Mouse (Mus musculus): ENCODE results near the gene 1700020D05Rik. TPM values are rescaled to one million over a fixed set of nuclear protein-coding genes. Genes with fewer than 3 reads are reported as not detected.
A peak's percentile ranks its signal among the peaks of the same experiment; 100 is the strongest.
"Not testable (repeated sequence)": the region's sequence is repeated elsewhere in the genome, so short reads cannot be mapped to it uniquely, and the experiment has no call there.

1700020D05Rik gene
- total RNA-seq, 2 experiments from 2014 or later: 1.5 to 2.1 TPM

DNA sequence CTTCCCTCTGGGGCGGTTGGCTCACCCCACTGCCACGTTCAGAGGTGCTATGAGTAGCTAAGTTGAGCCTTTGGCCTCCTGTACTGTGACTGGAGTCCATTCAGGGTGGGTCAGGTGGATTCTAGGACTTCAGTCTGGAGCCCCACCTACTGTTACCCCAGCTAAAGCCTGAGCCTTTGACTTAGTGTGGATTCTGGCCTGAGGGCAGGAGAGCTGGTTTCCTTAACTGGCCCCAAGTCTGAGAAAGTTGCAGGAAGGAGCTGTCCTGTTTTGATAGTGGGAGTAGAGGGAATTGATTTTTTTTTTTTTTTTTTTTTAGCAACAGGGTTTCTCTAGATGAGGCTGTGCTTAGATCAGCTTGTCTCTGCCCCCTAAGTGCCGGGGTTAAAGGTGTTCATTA lies 9.3 kb downstream of the 1700020D05Rik start:
- DNase-seq: no peak

DNA sequence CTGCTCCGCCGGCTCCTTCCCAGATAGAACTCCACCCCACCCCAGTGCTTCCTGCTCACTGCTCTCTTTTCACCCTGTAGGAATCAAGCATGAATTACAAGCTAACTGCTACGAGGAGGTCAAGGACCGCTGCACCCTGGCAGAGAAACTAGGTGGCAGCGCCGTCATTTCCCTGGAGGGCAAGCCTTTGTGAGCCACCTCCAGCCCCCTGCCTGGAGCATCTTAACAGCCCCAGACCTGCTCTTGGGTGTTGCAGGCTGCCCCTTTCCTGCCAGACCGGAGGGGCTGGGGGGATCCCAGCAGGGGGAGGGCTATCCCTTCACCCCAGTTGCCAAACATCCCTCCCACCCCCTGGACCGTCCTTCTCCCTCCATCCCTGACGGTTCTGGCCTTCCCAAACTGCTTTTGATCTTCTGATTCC lies 10.3 kb downstream of the 1700020D05Rik start:
- not testable (repeated sequence) for DNase-seq

- DNase-seq: no peak
Observed at GRCm38 (mm10) chr19:5492641-5493040, 10.9 kb downstream of the 1700020D05Rik start.

DNA sequence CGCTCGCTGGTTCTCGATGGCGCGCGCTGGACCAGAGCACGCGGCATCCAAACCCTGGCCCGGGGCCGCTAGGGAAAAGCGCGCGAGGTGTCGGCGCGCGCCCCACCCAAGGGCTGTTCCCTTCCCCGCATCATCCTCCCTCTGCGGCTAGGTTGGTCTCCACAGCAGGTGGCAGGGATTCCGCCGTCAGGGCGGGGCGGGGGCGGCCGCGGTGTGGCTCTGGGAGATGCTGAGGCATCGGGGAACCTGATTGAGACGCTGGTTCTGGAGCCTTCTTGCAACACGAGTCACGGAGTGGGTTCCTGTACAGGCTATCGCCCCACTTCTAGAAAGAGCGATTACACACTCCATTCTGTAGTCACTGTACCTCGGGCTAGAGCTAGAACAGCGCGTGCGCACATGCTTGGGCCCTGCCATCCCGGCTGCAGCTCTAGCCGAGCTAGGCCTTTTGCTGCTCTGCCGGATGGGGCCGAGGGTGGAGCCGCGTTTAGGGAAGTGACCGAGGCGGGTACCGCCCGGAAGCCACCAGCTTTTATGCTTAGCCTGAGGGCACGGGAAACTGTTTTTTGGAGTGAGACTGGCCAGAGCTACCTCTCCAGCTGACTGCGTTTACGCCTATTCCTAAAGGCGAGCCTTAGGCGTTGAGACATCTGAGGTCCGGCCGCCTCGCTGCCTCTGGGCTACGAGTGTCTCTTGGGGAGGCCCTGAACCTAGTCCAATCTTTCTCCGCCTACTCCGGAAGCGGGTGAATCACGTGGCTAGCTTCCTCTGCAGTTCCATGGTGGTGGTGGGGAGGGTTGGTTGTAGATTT lies 12.5 kb downstream of the 1700020D05Rik start:
- DNase-seq: peak; percentile 87

- peak; percentile 95 for DNase-seq
Observed at GRCm38 (mm10) chr19:5490313-5490897, 13.2 kb downstream of the 1700020D05Rik start, which contains the start of gene Cfl1. Cfl1 (plus strand) TSS chr19:5490455.

- not testable (repeated sequence) for DNase-seq
Observed at GRCm38 (mm10) chr19:5489721-5490120, 13.9 kb downstream of the 1700020D05Rik start.

DNA sequence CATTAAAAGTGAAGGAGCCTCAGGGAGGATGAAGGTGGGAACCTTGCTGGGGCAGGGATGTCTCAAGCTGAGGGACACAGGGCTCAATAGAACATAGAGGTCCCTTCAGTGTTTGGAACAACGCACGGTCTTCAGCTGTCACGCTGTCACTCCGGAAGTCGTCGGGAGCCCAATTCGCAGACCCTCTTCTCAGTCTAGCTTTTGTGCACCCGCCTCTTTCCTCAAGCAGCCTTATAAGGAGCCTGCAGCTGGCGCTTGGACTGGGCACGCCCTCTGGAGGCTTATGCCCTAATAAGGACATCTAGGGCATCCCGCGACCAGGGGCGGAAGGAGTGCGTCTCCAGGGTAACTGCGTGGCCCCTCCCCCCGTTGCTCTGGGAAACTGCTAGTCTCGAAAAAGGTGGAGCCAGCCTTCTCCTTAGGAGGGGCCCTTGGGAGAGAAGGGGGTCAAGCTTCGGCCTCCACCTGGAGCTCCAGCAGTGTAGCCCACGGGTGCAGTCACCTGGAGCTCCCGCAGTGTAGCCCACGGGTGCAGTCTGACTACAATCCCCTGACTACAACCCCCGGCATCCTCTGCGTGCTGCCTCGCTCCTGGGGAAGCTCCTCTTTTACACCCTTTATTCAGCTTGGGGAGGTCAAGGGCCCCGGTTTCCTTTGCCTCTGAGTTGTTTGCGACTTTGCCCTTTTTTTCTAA lies 14.6 kb downstream of the 1700020D05Rik start:
- DNase-seq: peak; percentile 98

DNA sequence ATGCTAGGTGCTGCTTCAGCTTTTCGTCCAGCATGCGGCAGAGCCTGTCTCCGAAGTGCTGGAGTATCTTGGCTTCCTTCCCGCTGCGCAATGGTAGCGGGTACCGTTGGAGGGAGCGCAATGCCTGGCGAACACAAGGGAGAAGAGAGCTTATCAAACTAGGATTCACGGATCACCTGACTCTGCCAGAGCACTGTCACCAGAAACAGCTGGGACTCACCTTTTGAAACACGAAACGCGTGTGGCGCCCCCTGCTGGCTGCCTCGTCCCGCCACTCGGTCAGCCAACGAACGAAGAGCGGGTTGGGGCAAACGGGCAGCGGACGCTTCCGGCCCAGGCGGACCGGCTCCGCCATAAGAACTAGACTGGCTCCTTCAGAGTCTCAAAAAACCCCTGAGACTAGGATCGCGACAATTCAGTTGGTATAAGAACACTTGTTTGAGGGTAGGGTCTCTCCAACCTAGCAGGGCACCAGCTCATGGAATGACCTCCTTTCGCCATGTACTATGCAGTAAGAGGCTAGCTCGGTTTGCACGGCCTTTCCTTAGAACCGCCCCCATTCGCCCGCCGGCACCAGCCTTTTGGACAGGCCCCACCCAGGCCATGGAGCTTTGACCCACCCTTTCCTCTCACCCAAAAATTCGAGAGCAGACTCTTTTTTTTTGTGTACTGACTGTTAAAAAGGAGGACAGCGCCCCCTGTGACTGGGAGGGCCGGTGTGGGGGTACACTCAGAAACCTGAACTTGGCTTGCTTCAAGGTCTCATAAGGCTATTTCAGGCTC lies 15.6 kb downstream of the 1700020D05Rik start, which contains the start of gene Mus81:
Gene Mus81 (minus strand): TSS at position 635 of the 783 bp plus-strand sequence.
- peak; percentile 98 for DNase-seq

DNA sequence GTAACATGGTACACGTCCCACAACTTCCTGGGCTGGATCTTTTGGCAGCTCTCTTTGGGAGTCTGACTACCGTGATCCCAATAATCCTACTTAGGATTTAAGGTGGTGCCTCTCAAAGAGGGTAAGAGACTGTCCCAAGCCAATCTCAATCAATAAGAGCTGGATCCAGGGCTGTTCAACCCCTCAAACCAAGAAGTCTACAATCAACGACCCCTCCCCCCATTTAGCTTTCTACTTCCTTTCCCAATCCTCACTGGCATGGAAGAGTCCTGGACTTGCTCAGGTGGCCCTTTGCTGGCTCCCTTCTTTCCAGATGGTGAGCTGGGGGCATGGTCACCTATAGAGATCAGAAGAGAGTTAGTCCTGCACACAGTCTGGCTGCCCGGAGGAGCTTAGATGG lies 16.8 kb downstream of the 1700020D05Rik start:
- no peak for DNase-seq

- no peak for DNase-seq
Observed at GRCm38 (mm10) chr19:5486286-5486685, 17.3 kb downstream of the 1700020D05Rik start.

DNA sequence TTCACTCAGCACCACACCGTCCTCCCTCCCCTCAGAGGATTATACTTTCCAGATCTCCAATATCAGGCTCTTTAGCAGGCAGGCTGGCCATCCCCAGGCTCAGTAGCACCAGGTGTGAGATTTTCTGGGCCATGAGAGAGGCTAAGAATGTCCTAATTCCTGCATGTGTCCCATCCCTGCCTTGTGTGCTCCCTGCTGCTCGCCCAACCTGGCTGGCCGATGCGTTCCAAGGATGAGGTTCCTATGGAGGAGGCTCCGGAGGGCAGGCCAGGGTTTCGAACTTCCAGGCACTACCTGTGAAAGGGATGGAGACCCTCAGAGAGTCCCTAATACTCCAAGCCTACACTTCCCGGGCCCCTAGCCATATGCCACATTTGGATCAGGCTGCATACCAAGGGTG lies 17.8 kb downstream of the 1700020D05Rik start:
- no peak for DNase-seq

- DNase-seq: no peak
Observed at GRCm38 (mm10) chr19:5485371-5485770, 18.2 kb downstream of the 1700020D05Rik start.

DNA sequence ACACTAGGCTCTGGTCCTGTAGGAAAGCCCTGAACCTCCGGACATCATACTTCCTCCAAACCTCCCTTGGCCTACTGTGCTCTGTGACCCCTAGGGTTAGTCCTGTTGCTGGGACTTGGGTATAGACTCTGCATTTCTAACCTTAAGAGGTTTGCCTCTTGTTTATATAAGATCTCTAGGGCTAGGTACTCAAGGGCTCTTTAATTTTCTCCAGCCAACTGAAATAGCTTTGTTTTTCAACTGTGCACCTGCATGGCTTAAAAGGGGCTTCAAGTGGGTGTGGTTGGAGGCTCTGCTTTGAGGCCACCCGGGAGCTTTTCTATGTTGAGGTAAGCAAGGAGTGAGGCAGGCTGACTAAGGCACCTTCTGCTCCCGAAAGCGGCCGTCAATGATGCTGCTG lies 19.1 kb downstream of the 1700020D05Rik start:
- DNase-seq: no peak

DNA sequence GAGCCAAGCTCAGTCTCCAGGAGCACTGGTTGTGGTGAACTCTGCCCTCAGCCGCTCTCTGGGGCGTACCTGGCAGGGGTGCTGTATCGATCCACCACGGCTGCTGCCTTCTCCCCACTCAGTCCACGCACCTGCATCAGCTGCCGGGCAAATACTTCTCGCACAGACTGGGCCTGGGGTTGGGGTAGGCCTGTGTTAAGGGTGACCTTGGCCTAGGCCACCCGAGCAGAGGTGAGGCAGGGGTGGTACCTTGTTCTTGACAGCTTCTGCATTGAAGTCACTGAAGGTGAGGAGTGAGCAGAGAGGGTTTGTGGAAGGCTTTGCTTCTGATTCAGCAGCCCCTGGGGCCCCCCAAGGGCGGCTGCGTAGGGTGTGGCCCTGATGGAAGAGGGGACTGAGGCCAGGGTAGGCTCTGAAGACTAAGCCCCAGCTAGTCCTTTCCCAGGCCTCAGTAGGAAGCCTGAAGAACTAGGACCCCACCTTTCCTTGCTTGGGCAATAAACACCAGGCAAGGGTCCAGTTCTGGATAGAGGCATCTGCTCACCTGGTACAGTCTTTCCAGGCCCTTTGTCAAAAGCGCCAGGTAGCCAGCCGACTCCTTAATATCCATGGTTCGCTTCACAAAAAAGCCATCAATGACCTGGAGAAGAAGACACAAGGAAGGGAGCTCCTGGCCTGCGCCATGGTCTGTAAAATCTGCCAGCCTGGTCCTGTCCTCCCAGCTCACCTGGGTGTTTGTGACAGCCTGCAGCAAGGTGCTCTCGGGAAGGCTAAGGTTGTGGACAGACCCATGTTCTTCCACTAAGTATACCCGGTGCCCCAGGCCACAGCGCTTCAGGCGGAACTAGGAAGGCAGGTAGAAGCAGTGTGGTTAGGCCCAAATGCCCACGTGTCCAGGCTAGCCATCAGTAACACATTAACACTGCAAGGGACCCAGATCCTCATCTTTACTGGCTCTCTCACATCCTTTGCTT lies 19.9 kb downstream of the 1700020D05Rik start:
- no peak for DNase-seq

GRCm38 (mm10) chr19:5481398-5481797 lies 22.2 kb downstream of the 1700020D05Rik start:
- no peak for DNase-seq

GRCm38 (mm10) chr19:5480016-5480415 lies 23.6 kb downstream of the 1700020D05Rik start:
- no peak for DNase-seq

DNA sequence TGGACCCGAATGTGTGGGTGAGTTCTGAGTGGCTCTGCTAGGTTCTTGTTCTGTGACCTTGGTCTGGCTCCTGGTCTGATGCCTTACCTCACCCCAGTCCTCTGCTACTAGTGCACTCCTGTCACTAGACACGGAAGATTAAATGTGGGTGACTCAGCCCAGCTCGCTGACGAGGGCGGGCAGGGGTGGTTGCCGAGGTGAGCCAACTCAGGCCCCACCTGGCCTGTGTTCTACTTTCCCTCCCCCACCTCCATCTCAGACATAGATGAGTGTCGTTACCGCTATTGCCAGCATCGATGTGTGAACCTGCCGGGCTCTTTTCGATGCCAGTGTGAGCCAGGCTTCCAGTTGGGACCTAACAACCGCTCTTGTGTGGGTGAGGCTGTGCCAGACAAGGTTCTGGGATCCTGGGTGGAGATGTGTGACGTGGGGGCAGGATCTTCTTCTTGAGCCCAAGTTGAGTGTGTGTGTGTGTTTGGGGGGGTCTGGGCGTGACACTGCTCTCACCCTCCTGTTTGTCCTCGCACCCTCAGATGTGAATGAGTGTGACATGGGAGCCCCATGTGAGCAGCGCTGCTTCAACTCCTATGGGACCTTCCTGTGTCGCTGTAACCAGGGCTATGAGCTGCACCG lies 25.8 kb downstream of the 1700020D05Rik start:
- no peak for DNase-seq

- DNase-seq: no peak
Observed at GRCm38 (mm10) chr19:5477004-5477667, 26.5 kb downstream of the 1700020D05Rik start.

DNA sequence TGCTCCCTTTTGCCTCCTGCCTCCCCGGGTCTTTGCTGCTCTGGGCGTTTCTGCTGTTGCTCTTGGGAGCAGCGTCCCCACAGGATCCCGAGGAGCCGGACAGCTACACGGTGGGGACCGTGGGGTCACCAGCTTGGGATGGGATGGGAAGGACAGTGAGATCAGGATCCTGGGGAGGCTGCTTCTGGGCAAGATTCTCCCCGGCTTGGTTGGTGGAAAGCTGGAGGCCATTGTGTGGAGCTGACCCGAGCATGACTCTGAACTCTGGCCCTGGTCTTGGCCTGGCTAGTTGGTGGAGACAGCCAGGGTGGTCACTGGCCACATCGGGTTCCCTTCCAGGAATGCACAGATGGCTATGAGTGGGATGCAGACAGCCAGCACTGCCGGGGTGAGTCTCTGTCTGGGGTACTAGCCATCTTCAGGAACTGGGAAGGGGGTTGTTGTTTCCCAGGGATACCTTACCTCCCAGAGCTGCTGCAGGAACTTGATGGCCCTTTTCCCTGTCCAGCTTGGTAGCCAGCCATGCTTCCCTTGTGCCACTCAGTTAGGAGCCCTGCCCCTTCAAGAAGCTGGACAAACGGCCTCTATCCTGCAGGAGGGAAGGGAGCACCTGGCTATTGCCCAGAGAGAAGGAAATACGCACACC lies 28.4 kb downstream of the 1700020D05Rik start:
- peak; percentile 33 for DNase-seq

All from heart, postnatal 4 days (tissue).